ENCODE assay signal across 24 mouse cellular contexts in the genomic region with DNA sequence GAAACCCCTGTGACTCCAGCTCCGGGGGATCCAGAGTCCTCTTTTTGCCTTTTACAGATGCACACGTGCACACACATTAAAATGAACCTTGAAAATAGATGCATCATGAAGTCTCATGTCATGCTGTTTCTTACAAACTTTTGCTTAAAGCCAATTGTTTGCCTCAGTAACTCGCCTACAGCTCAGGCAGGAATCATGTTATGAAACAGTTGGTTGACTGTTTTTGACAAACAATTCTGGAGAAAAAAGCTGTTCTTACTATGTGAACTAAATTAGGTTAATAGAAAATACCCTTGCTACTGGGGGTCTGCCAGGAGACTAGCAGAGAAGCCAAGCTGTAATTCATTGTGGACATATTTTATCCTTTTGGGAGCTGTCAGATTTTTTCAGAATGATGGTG. TPM values are rescaled to one million over a fixed set of nuclear protein-coding genes. Genes with fewer than 3 reads are reported as not detected.
"Had no signal": no experiment of that assay in that cellular context is flagged by ENCODE, and none has a peak within 500 bp of the region (broad histone marks: within the 10 kb centered on the region; RNA-seq: fewer than 3 reads in every experiment).

No protein-coding gene starts in this region.

- H3K27ac ChIP-seq: gastrocnemius, adult 2 months; heart, embryonic 10.5 days; hindbrain, embryonic 13.5 days; hindbrain, embryonic 15.5 days; hindbrain, postnatal 0 days; kidney, embryonic 15.5 days; kidney, postnatal 0 days; limb, embryonic 13.5 days; limb, embryonic 15.5 days had no signal

- H3K36me3 ChIP-seq: heart, embryonic 10.5 days; heart, embryonic 12.5 days; hindbrain, embryonic 13.5 days; hindbrain, embryonic 15.5 days; kidney, embryonic 15.5 days; limb, embryonic 13.5 days; limb, embryonic 15.5 days had no signal

- H3K9ac ChIP-seq: heart, embryonic 12.5 days; hindbrain, embryonic 13.5 days; hindbrain, embryonic 15.5 days; kidney, embryonic 15.5 days; limb, embryonic 13.5 days; limb, embryonic 15.5 days had no signal

- ATAC-seq: hindbrain, postnatal 0 days; intestine, embryonic 16.5 days had no signal

- H3K9me3 ChIP-seq: heart, embryonic 10.5 days; heart, embryonic 12.5 days; hindbrain, embryonic 13.5 days; hindbrain, embryonic 15.5 days; kidney, embryonic 15.5 days; limb, embryonic 13.5 days; limb, embryonic 15.5 days had no signal

- H3K4me1 ChIP-seq: heart, embryonic 10.5 days; heart, embryonic 12.5 days; kidney, embryonic 15.5 days; limb, embryonic 13.5 days; limb, embryonic 15.5 days had no signal

- H3K4me3 ChIP-seq: gastrocnemius, adult 2 months; heart, embryonic 10.5 days; heart, embryonic 12.5 days; hindbrain, embryonic 13.5 days; hindbrain, embryonic 15.5 days; kidney, embryonic 15.5 days; limb, embryonic 13.5 days; limb, embryonic 15.5 days had no signal

- DNase-seq: gastrocnemius, adult 2 months; gastrocnemius, postnatal 10 days; gastrocnemius, postnatal 25 days; heart, adult 18-20 months; heart, postnatal 10 days; kidney, adult 11 months; kidney, adult 2 months; kidney, adult 9 months; kidney, postnatal 14 days; kidney, postnatal 36 days; layer of hippocampus, adult 9-11 months; layer of hippocampus, postnatal 36 days; left cerebral cortex, postnatal 4 days had no signal

- H3K27me3 ChIP-seq: heart, embryonic 12.5 days; hindbrain, embryonic 13.5 days; hindbrain, embryonic 15.5 days; kidney, embryonic 15.5 days; limb, embryonic 13.5 days; limb, embryonic 15.5 days had no signal

- H3K4me2 ChIP-seq: heart, embryonic 12.5 days; hindbrain, embryonic 13.5 days; hindbrain, embryonic 15.5 days; kidney, embryonic 15.5 days; limb, embryonic 13.5 days; limb, embryonic 15.5 days had no signal

RNA-seq across cellular contexts. Expression of a gene that starts 8.8 kb away (rescaled TPM):
- total RNA-seq: granulocyte monocyte progenitor cell, adult 5-6 weeks had no signal

RNA-seq across cellular contexts. Expression of a gene that starts 27.0 kb away (rescaled TPM):
- total RNA-seq: granulocyte monocyte progenitor cell, adult 5-6 weeks had no signal
